Mouse (Mus musculus): ENCODE data around the gene Catsper1. TPM values are rescaled to one million over a fixed set of nuclear protein-coding genes. Genes with fewer than 3 reads are reported as not detected.
A peak's percentile ranks its signal among the peaks of the same experiment; 100 is the strongest.

The Catsper1 gene
- polyA plus RNA-seq, 1 experiment: not detected

DNA sequence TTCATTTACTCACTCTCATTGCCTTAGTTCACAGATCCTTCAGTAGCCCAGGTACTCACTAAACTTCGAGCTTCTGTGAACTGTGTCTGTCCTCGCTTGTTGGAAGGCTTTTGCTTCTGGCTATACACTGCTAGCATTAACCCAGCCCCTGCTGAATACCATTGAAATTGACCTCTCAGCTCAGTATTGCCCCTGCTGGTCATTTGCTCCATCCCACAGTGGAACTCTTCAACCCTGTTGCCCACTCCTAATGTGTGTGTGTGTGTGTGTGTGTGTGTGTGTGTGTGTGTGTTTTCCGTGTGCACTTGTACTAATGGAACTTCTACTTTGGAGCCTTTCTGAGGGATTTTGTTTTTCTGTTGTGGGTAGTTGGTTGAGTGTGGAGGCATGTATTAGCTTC lies 35.4 kb downstream of the Catsper1 start:
- no peak overlapping the region for H3K4me3 ChIP-seq (replicated peaks)
- H3K36me3 ChIP-seq (replicated peaks; ENCODE audit: low read length): peaks cover 75% of the 10 kb centered on the region
- H3K9me3 ChIP-seq: peaks cover 8% of the 10 kb centered on the region
- peaks cover 25% of the 10 kb centered on the region for H3K4me1 ChIP-seq
- no peaks in the 10 kb centered on the region for H3K27me3 ChIP-seq (replicated peaks)
- TF ChIP-seq FLI1 (IDR thresholded peaks at IDR 0.05; ENCODE audit: low read length) (no peak), GATA1 (IDR thresholded peaks at IDR 0.05; ENCODE audit: borderline replicate concordance, low read length) (no peak)

DNA sequence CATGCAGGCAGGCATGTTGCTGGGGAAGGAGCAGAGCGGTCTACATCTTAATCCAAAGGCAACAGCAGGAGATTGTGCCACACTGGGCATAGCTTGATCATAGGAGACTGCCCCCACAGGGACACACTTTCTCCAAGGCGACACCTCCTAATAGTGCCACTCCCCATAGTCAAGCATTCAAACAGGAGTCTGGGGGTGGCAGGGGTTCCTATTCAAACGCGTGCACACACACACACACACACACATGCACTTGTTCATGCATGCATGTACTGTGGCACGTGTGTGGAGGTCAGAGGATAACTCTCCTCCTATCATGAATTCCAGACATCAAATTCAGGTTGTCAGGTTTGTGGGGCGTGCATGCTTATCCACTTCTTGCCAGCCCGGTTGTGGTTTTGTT lies 37.2 kb downstream of the Catsper1 start:
- TF ChIP-seq FLI1 (IDR thresholded peaks at IDR 0.05; ENCODE audit: low read length): no peak
- TF ChIP-seq GATA1 (IDR thresholded peaks at IDR 0.05; ENCODE audit: borderline replicate concordance, low read length): no peak
- Histone ChIP-seq H3K4me3 (replicated peaks) (no peak overlapping the region), H3K9me3 (peaks cover 8% of the 10 kb centered on the region), H3K27me3 (replicated peaks) (no peaks in the 10 kb centered on the region), H3K36me3 (replicated peaks; ENCODE audit: low read length) (peaks cover 92% of the 10 kb centered on the region), H3K4me1 (peaks cover 18% of the 10 kb centered on the region)

DNA sequence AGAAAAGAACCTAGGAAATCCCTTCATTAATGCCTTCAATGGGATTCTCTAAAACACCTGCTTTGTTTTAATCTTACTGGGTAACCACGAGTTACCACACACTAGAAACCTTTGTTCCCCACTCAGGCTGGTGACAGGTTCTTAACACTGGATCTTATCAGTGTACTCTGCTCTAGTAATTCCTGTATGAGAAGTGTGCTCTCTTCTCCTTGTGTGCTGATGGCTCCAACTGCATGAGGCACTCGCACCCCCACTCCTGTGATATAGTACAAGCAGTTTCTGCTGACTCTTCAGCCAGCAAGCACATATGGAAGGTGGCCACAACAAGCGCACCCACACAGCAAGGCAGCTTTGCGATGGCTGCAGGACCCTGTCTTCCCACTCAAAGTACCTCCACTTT lies 38.6 kb downstream of the Catsper1 start:
- no peak for TF ChIP-seq GATA1 (IDR thresholded peaks at IDR 0.05; ENCODE audit: borderline replicate concordance, low read length)
- H3K36me3 ChIP-seq (replicated peaks; ENCODE audit: low read length): peaks cover 93% of the 10 kb centered on the region
- H3K9me3 ChIP-seq: peaks cover 8% of the 10 kb centered on the region
- peaks cover 6% of the 10 kb centered on the region; the same call in 1 of the 2 replicates for H3K4me1 ChIP-seq
- H3K4me3 ChIP-seq (replicated peaks): no peak overlapping the region
- H3K27me3 ChIP-seq (replicated peaks): no peaks in the 10 kb centered on the region

DNA sequence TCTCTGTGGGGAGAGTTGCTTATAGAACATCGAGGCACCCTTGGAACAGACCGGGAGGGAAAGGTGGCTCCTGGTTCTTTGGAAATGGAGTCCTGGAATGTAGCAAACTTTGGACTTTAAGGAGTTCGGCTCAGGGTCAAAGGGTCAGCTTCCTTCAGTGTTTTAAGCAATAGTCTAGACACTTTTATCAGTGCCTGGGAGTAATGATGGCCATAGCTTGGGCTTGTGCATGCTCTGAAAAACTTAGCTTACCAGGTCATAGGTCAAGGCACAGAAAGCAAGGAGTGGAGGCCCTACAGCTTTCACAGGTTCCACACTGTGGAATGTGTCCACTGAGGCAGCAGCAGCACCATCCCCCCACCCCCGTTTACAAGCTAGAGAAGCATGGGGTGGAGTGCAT lies 39.2 kb downstream of the Catsper1 start:
- no peak for TF ChIP-seq FLI1 (IDR thresholded peaks at IDR 0.05; ENCODE audit: low read length)
- H3K4me3 ChIP-seq (replicated peaks): no peak overlapping the region
- peaks cover 6% of the 10 kb centered on the region; the same call in 1 of the 2 replicates for H3K4me1 ChIP-seq
- H3K9me3 ChIP-seq: peaks cover 8% of the 10 kb centered on the region
- peaks cover 93% of the 10 kb centered on the region for H3K36me3 ChIP-seq (replicated peaks; ENCODE audit: low read length)
- no peaks in the 10 kb centered on the region for H3K27me3 ChIP-seq (replicated peaks)

DNA sequence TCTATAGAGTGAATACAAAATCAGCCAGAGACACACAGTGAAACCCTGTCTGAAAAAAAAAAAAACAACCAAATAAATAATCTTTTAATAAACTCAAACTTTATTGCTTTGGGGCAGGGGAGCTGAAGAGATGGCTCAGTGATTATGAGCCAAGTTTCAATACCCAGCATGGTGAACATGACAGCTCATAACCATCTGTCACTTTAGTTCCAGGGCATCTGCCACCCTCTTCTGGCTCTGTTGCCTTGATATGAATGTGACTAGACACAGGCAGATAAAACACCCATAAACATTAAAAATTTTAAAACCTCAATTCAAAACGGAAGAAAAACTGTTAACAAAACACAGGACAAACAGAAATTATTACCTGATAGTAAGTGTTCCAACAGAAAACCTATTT lies 41.9 kb downstream of the Catsper1 start:
- Histone ChIP-seq H3K27me3 (replicated peaks) (no peaks in the 10 kb centered on the region), H3K9me3 (peaks cover 8% of the 10 kb centered on the region), H3K4me3 (replicated peaks) (no peak overlapping the region), H3K4me1 (no peaks in the 10 kb centered on the region), H3K36me3 (replicated peaks; ENCODE audit: low read length) (peaks cover 94% of the 10 kb centered on the region)
- TF ChIP-seq FLI1 (IDR thresholded peaks at IDR 0.05; ENCODE audit: low read length) (no peak), GATA1 (IDR thresholded peaks at IDR 0.05; ENCODE audit: borderline replicate concordance, low read length) (no peak)

DNA sequence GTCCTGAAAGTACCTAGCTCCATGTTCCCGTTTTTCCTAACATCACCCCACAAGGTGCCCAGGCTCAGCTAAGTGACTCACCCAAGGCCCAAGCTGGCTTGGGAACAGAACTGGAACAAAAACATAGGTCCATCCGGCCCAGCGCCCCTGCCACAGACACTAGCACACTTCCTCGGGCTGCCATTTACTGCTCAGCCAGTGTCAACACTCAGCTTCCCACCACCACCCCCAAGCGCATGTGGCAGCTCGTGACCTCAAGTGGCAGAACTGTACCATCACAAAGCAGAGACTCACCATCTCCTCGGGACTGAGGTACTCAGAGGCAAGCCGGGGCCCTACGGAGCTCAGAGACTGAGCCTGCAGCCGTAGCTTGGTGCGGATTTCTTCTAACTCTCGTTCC lies 47.8 kb downstream of the Catsper1 start:
- Histone ChIP-seq H3K4me1 (peaks cover 26% of the 10 kb centered on the region), H3K4me3 (replicated peaks) (no peak overlapping the region), H3K9me3 (no peaks in the 10 kb centered on the region), H3K27me3 (replicated peaks) (no peaks in the 10 kb centered on the region), H3K36me3 (replicated peaks; ENCODE audit: low read length) (peaks cover 84% of the 10 kb centered on the region)
- TF ChIP-seq GATA1 (IDR thresholded peaks at IDR 0.05; ENCODE audit: borderline replicate concordance, low read length) (no peak), FLI1 (IDR thresholded peaks at IDR 0.05; ENCODE audit: low read length) (no peak)

DNA sequence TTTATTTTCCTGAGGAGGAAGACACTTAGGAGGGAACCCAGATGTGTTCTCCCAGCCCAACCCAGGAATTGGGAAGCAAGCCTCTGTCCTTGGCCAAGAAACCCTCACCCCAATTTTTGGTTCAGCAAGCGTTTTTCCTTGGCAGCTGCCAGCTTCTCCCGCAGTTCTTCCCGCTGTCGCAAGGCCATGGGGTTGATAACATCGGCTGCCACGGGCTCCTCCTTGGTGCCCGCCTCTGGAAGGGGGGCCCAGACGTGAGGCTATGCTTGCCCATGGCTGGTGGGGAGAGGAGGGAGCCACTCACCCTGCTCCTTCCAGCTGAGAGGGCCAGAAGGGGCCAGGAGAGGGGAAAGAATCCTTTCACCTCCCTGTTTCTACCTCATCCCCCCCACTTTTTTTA lies 49.2 kb downstream of the Catsper1 start:
- H3K4me1 ChIP-seq: peaks cover 31% of the 10 kb centered on the region
- H3K4me3 ChIP-seq (replicated peaks): no peak overlapping the region
- peaks cover 70% of the 10 kb centered on the region for H3K36me3 ChIP-seq (replicated peaks; ENCODE audit: low read length)
- H3K9me3 ChIP-seq: no peaks in the 10 kb centered on the region
- no peak for TF ChIP-seq GATA1 (IDR thresholded peaks at IDR 0.05; ENCODE audit: borderline replicate concordance, low read length)
- TF ChIP-seq FLI1 (IDR thresholded peaks at IDR 0.05; ENCODE audit: low read length): no peak
- H3K27me3 ChIP-seq (replicated peaks): no peaks in the 10 kb centered on the region

DNA sequence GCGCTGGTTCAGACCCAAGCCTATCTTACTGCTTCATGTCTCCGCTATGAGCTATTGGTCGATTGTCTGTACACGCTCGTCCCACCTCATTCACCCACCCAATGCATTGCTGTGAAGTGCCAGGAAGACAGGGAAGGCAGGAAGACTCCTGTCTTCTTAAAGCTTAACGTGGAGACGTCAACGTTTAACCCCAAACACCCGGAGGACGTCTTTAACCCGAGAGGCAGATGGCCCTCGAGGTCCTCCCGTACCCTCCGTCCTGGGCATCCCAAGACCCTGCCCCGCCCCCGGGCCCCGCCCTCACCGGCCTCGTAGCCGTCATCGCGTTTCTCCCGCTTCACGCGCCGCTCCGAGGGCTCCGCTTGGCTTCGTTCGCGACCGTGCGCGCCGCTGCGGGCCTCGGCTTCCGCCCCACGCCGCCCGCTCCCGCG lies 52.5 kb downstream of the Catsper1 start:
- peaks cover 49% of the 10 kb centered on the region for H3K4me1 ChIP-seq
- H3K4me3 ChIP-seq (replicated peaks): peak overlapping the region; percentile 92
- no peaks in the 10 kb centered on the region for H3K27me3 ChIP-seq (replicated peaks)
- H3K9me3 ChIP-seq: no peaks in the 10 kb centered on the region
- TF ChIP-seq FLI1 (IDR thresholded peaks at IDR 0.05; ENCODE audit: low read length) (no peak), GATA1 (IDR thresholded peaks at IDR 0.05; ENCODE audit: borderline replicate concordance, low read length) (no peak)
- H3K36me3 ChIP-seq (replicated peaks; ENCODE audit: low read length): peaks cover 37% of the 10 kb centered on the region

DNA sequence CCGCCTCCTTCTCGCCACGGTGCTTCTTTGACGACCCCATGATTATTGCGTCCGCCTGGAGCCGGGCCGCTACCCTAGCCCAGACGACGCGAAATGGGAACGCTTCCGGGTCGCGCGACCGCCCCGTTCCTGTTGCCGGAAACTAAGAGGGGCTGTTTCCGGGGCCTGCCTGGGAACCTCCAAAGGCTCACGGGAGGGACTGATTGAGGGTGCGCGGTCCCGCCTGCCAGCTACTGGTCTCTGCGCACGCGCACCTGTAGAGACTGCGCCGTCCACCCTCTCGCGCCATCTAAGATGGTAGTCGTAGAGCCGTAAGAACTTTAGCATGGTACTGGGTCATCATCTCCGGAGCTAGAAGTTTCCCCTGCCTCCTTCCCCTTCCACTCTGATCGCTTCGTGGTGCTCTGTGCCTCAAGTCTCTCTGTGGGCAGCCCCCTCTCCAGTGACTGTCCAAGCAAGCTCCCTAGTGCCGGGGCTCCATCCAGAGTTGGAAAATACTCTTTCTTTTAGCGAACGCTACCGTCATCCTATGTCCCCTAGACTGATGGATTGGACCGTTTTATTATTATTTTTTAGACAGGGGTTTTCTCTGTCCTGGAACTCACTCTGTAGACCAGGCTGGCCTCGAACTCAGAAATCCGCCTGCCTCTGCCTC lies 53.2 kb downstream of the Catsper1 start, which contains the start of gene Sart1:
TSS of gene Sart1 (minus strand) at position 116 of the 655 bp plus-strand sequence.
- TF ChIP-seq GATA1 (IDR thresholded peaks at IDR 0.05; ENCODE audit: borderline replicate concordance, low read length): no peak
- peak; percentile 84; the same call in 1 of the 2 replicates for TF ChIP-seq FLI1 (IDR thresholded peaks at IDR 0.05; ENCODE audit: low read length)
- peak within 1 kb of the TSS; percentile 92 for H3K4me3 ChIP-seq (replicated peaks)
- peaks cover 49% of the 10 kb centered on the region for H3K4me1 ChIP-seq
- no peaks in the 10 kb centered on the region for H3K9me3 ChIP-seq
- H3K27me3 ChIP-seq (replicated peaks): no peaks in the 10 kb centered on the region
- peaks cover 30% of the 10 kb centered on the region for H3K36me3 ChIP-seq (replicated peaks; ENCODE audit: low read length)

DNA sequence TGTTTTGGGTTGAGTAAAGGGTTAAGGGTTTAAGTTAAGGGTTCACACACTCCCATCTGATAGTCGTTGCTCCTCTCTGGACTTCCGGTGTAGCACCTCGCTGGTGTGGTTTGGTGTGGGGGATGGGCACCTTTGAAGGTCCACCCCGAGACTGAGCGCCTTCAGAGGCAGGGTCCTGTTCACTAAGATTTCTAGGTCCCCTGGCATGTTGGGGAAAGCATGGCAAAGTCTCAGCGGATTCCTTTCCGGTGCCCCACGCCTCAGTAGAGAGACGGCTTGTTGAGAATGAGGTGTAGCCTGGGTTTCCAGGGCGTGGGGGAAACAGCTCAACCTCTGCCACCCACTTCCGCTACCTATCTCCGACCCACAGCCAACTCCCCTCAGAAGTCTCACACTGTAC lies 54.1 kb downstream of the Catsper1 start:
- H3K27me3 ChIP-seq (replicated peaks): no peaks in the 10 kb centered on the region
- TF ChIP-seq FLI1 (IDR thresholded peaks at IDR 0.05; ENCODE audit: low read length) (no peak), GATA1 (IDR thresholded peaks at IDR 0.05; ENCODE audit: borderline replicate concordance, low read length) (no peak)
- H3K4me1 ChIP-seq: peaks cover 49% of the 10 kb centered on the region
- no peaks in the 10 kb centered on the region for H3K9me3 ChIP-seq
- H3K4me3 ChIP-seq (replicated peaks): peak overlapping the region; percentile 92
- H3K36me3 ChIP-seq (replicated peaks; ENCODE audit: low read length): peaks cover 21% of the 10 kb centered on the region

Data from megakaryocyte, embryonic 14.5 days (primary cell).